Mouse (Mus musculus) thymus, postnatal 10 days (tissue): ENCODE results near the gene Tbc1d10c.
A peak's percentile ranks its signal among the peaks of the same experiment; 100 is the strongest.

Experiments
- DNase-seq, 2 experiments: peaks; one replicate each; pipeline ENCODE4 v3.0.0; 2021; ENCODE audit warnings: low spot score in 2 of 2

Tbc1d10c gene

GRCm38 (mm10) chr19:4159049-4159448 is 32.0 kb downstream of the Tbc1d10c start:
- DNase-seq: no peak

- no peak for DNase-seq
Measured at GRCm38 (mm10) chr19:4156771-4157170, 34.3 kb downstream of the Tbc1d10c start.

- DNase-seq: peak in 1 of 2 experiments; percentile 42
Measured at GRCm38 (mm10) chr19:4156073-4156579, 35.0 kb downstream of the Tbc1d10c start.

- no peak for DNase-seq
Measured at GRCm38 (mm10) chr19:4155223-4156072, 35.6 kb downstream of the Tbc1d10c start.

GRCm38 (mm10) chr19:4154437-4155222 is 36.5 kb downstream of the Tbc1d10c start:
- DNase-seq: peak; percentile 81 to 82

- DNase-seq: no peak
Measured at GRCm38 (mm10) chr19:4153232-4153654, 37.8 kb downstream of the Tbc1d10c start, which contains the start of gene Ptprcap. TSS of gene Ptprcap (plus strand) at chr19:4153604.

GRCm38 (mm10) chr19:4152445-4153231 is 38.4 kb downstream of the Tbc1d10c start:
- DNase-seq: no peak

- no peak for DNase-seq
Measured at GRCm38 (mm10) chr19:4151898-4152297, 39.2 kb downstream of the Tbc1d10c start.

- no peak for DNase-seq
Measured at GRCm38 (mm10) chr19:4151488-4151860, 39.6 kb downstream of the Tbc1d10c start.

- no peak for DNase-seq
Measured at GRCm38 (mm10) chr19:4150567-4151487, 40.3 kb downstream of the Tbc1d10c start.

GRCm38 (mm10) chr19:4149764-4150461 is 41.2 kb downstream of the Tbc1d10c start:
- no peak for DNase-seq

GRCm38 (mm10) chr19:4149283-4149682 is 41.8 kb downstream of the Tbc1d10c start:
- DNase-seq: no peak

GRCm38 (mm10) chr19:4148819-4149218 is 42.3 kb downstream of the Tbc1d10c start:
- no peak for DNase-seq

- peak; percentile 90 to 94 for DNase-seq
Measured at GRCm38 (mm10) chr19:4148491-4148806, 42.6 kb downstream of the Tbc1d10c start, which contains the start of gene Coro1b. TSS of gene Coro1b (plus strand) at chr19:4148619.

GRCm38 (mm10) chr19:4147782-4148490 is 43.1 kb downstream of the Tbc1d10c start:
- DNase-seq: no peak

GRCm38 (mm10) chr19:4147022-4147405 is 44.1 kb downstream of the Tbc1d10c start:
- no peak for DNase-seq

GRCm38 (mm10) chr19:4146366-4147021 is 44.6 kb downstream of the Tbc1d10c start:
- no peak for DNase-seq

- DNase-seq: no peak
Measured at GRCm38 (mm10) chr19:4145936-4146335, 45.1 kb downstream of the Tbc1d10c start.
